Mouse (Mus musculus): ENCODE data around the gene Rnf148.

The Rnf148 gene

DNA sequence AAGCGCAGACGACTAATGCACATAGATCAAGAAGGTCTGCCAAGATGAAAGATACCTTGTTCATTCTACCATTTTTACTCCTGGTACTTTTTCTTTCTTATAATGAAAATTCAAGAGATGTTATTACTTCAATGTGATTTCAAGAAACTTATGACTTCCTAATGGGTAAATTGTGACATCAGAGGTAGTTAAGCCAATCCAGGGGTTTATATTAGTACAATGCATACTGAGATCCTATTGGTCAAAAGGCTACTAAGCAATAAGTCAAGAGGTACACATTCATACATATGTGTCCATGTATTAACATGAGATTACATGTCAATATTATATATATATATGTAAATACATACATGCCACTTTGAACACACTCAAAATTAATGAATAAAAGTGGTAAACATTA lies at the start of gene Rnf148:
Rnf148 (minus strand) TSS at position 101 of the 400 bp plus-strand sequence.
- no peak for DNase-seq (ENCODE audit: low read depth, low spot score)

GRCm38 (mm10) chr6:23700879-23701278 lies 45.9 kb upstream of the Rnf148 start:
- DNase-seq (ENCODE audit: low read depth, low spot score) = no peak

- no peak for DNase-seq (ENCODE audit: low read depth, low spot score)
Measured at GRCm38 (mm10) chr6:23678172-23678571, 23.2 kb upstream of the Rnf148 start.

DNA sequence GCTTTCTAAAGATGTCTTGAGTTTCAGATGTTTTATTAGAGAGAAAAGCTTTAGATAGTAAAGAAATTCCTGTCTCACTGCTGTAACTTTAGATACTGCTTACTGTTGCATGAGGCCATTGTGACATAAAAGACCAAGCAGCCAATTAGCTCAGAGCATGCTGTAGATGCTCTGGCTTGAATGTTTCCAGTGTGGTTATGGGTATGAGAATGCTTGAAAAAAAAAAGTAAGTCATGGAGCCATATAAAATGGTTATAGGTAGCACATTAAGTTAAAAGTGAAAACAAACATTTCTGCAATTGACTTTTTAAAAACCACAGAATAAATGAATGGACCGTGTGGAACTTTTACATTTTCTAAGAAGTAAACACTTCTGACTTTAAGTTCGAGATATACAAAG lies 4.7 kb downstream of the Rnf148 start, which contains the start of gene Rnf133:
Rnf133 (minus strand) TSS at position 101 of the 400 bp plus-strand sequence.
- DNase-seq (ENCODE audit: low read depth, low spot score) = no peak

GRCm38 (mm10) chr6:23648732-23649131 lies 6.2 kb downstream of the Rnf148 start:
- DNase-seq (ENCODE audit: low read depth, low spot score) = no peak

- no peak for DNase-seq (ENCODE audit: low read depth, low spot score)
Measured at GRCm38 (mm10) chr6:23647627-23648247, 7.2 kb downstream of the Rnf148 start.

GRCm38 (mm10) chr6:23637081-23637480 lies 17.9 kb downstream of the Rnf148 start:
- no peak for DNase-seq (ENCODE audit: low read depth, low spot score)

- DNase-seq (ENCODE audit: low read depth, low spot score) = no peak
Measured at GRCm38 (mm10) chr6:23635208-23635607, 19.7 kb downstream of the Rnf148 start.

- DNase-seq (ENCODE audit: low read depth, low spot score) = no peak
Measured at GRCm38 (mm10) chr6:23634016-23634415, 20.9 kb downstream of the Rnf148 start.

- no peak for DNase-seq (ENCODE audit: low read depth, low spot score)
Measured at GRCm38 (mm10) chr6:23630465-23630864, 24.5 kb downstream of the Rnf148 start.

All from embryo, embryonic 11.5 days (tissue).